Mouse (Mus musculus): ENCODE results near the gene Sgce.
"Not testable (repeated sequence)": the region's sequence is repeated elsewhere in the genome, so short reads cannot be mapped to it uniquely, and the experiment has no call there.

Gene Sgce

DNA sequence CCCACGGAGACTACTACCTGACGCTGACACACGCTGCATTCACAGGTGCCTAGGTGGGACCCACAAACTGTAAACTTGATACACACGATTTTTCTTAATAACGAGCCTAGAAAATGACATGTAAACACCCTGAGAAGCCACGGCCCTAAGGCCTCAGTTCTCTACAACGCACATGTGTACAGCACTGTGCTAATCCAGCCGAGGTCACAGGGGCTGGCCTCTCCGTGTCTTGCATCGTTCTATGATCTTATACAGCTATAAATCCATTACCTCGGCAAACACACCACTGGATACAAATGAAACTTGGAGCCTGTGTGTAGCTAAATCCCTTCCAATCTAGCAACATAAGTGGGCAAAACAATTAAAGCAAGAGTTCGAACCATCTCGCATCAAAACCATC is 24.3 kb downstream of the Sgce start:
- DNase-seq (ENCODE audit: low spot score) = no peak

- DNase-seq (ENCODE audit: low spot score) = no peak
Observed at GRCm38 (mm10) chr6:4722142-4722541, 24.9 kb downstream of the Sgce start.

DNA sequence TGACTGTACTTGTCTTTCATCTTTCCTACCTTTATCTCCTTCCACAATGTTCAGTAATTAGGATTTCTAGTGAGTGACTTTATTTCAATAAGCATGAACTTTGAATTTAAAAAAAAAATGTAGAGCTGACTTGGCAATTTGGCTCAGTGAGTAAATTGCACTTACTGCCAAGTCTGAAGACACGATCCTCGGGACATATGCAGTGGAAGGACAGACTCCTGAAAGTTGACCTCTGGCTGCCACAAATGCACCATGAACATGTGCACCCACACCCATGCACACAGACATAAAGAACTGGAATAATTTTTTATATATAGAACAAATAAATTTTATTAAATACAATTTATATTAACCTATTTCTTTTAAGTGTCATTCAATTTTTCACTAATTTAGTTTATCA is 29.7 kb downstream of the Sgce start:
- DNase-seq (ENCODE audit: low spot score) = no peak

- no peak for DNase-seq (ENCODE audit: low spot score)
Observed at GRCm38 (mm10) chr6:4716171-4716570, 30.8 kb downstream of the Sgce start.

DNA sequence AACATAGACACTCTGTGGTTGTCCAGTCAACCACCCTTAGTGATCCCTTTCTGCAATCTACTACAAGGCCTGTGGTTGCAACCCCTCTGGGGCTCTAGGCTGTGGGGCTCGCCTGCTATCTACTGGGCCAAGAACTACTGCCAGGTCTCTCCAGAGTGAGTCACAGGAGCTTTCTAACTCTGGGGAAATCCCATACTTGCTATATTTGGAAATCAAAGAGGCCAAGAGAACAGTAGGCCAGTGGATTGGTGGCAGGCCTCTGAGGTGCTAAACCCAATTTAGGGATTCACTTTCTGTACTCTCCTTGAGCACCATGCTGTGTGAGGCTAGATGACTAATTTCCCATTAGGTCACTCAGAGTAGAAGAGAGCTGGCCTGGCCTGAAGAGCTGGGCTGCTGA is 38.0 kb downstream of the Sgce start:
- DNase-seq (ENCODE audit: low spot score) = no peak

DNA sequence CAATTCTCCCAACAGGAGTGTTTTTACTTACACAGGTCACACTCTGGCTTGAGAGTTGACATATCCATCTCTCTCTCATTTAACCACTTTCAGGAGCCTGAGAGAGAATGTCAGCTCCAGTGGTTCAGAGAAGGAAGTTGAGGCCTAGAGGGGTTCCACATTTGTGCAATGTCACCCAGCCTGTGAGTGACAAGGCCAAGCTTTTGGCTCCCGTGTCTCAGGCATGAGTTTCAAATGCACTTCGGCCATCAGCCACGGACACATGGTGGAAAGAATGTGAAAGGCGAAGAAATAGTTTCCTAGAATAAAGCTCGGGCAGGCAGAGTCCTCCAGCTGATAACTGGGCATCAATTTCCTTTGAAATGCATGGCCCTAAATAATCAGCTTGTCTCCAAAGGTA is 40.6 kb downstream of the Sgce start:
- DNase-seq (ENCODE audit: low spot score) = no peak

GRCm38 (mm10) chr6:4703908-4704307 is 43.1 kb downstream of the Sgce start:
- DNase-seq (ENCODE audit: low spot score) = no peak

GRCm38 (mm10) chr6:4701641-4702040 is 45.4 kb downstream of the Sgce start:
- DNase-seq (ENCODE audit: low spot score) = no peak

- no peak for DNase-seq (ENCODE audit: low spot score)
Observed at GRCm38 (mm10) chr6:4695778-4696177, 51.2 kb downstream of the Sgce start.

GRCm38 (mm10) chr6:4694672-4695231 is 52.3 kb downstream of the Sgce start:
- DNase-seq (ENCODE audit: low spot score) = no peak

DNA sequence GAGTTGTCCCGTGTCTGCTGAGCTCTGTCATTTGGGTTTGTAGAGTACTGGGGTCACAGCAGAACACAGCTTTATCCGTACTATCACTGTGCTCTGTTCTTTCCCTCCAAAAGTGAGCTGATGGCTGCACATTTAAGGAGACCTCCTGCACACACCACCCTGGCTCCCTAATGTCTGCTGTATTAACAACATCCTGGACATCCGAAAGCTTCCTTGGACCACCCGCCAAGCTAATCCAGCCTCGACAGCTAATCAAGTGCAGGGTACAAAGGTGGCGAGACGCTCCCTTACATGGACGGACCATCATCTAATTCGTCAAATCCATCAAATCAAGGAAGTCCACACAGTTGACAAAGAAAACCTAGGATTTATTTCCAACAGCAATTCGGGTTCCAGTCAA is 53.5 kb downstream of the Sgce start:
- no peak for DNase-seq (ENCODE audit: low spot score)

DNA sequence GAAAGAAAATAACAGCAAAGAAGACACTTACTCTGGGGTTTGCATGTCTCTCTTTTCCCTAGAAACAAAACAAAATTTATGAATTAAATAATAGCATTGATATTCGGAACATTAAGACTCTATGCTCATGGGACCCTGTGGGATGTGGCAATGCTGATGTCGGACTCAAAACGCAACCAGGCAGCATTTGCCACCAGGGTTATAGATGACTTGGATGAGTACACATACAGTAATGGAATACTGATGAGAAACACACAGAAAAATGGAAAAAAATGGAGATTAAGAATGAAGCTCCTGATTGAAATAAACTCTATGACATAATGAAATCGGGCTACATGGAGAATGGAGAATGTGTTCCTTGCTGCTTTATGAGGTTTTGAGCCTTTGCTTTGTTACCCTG is 56.6 kb downstream of the Sgce start:
- DNase-seq (ENCODE audit: low spot score) = no peak

DNA sequence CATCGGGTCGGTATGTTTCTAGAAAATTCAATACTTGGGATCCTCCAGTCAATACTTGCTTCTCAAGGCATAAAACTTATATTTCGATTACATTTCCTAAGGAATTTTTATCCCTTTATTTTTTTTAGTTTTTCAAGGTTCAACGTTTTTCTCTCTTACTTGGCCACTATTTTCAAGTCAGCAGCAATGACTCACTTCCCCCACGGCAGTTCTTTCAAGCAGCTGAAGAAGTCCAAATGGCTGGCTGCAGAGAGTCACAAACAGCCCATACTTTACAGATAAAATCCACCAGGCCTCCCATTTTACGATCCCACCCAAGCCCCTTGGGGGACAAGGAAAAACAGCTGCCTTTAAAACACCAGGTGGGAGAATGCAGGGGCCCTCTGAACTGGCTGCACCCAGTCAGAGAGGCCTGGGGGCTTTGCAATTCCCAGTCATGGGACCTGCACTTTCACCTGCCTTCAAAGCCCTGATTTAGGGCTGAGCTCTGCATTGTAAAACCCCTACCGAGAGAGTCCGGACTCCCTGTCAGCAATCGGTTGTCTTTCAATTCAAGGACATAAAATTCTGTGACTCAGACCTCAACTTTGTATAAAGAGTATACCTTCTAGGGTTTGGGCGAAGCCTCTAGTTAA is 62.2 kb downstream of the Sgce start:
- DNase-seq (ENCODE audit: low spot score) = no peak

- no peak for DNase-seq (ENCODE audit: low spot score)
Observed at GRCm38 (mm10) chr6:4680576-4680975, 66.4 kb downstream of the Sgce start.

DNA sequence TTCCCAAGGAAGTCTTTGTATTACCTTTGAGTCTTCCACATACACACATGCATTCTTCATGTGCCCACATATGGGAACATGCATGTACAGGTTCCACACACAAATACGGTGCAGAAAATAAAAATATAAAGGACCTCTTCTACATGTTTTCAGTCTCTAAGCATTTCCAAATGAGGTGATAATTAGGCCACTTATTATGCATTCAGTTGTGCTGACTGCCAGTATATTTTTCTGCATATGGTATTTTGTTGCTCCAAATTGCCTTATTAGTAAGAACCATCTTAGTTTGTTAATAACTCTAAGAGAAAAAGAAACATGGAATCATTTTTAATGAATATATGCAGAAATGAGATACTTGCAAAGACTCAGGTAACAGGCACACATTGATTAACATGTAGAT is 67.0 kb downstream of the Sgce start:
- DNase-seq (ENCODE audit: low spot score) = no peak

GRCm38 (mm10) chr6:4677356-4677761 is 69.6 kb downstream of the Sgce start:
- DNase-seq (ENCODE audit: low spot score) = no peak

DNA sequence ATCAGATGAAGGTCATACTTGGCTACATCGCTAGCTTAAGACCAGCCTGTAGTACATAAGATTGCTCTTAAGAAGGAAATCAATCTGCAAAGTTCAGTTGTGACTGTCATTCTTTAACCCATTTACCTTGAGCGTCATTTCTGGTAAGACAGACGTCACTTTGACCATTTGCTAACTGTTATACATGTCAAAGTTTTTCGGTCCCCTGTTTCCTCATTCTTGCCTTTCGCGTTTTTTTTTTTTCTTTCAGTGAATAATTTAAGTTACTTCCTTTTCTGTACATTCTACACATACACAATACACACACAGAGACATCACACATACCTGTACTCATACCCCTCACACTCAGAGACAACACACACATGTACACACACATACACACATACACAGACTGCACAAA is 81.9 kb downstream of the Sgce start:
- no peak for DNase-seq (ENCODE audit: low spot score)

DNA sequence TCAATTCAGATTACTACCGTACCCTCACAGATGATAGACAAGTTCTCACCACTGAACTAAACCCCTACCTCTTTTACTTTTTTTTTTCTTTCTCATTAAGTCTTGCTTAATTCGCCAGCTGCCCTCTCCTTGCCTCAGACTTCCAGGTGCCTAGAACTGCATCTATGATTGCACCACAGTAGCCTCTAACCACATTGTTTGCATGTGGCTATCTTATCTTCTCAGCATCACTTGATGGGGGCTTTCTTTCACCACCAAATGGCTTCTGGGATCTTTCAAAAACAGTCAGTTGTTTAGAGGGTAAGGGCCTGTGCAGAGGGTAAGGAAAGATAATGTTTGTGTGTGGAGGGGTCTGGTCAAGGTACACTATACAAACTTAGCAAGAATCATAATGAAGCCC is 82.7 kb downstream of the Sgce start:
- no peak for DNase-seq (ENCODE audit: low spot score)

DNA sequence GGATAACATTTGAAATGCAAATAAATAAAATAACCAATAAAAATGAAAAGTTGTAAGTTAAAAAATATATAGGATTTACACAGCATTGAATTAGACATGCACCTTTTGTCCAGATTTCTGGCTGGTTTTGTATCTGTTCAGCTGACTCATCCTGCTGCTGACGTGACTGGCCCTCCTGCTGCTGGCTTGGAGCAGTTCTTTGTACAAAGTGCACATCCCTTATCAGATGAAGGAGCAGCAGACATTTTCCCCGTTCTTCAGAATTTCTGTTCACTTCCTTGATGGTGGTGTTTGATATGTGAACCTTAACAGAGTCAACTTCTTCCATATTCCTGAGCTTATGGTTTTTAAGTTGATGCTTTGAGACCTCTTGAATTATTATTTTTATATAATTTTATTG is 83.5 kb downstream of the Sgce start:
- DNase-seq (ENCODE audit: low spot score) = no peak

DNA sequence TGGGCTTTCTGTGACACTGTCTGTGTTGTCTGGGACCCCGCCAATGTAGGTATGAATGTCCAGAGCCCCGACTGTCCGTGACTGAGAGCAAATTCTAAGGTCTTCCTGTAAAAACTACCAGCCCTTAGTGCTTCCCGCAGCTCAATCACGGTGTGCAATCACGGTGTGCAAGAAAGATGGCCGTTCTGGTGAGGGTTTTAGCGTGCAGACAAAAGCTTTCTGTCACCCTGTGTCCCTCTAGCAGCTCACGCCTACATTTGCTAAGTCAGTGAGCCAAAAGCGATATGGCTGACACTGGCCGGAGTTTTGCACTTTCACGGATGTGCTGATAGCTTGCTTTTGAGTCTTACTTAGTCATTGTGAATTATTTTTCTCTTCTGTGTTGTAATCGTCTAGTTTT is 88.1 kb downstream of the Sgce start:
- DNase-seq (ENCODE audit: low spot score) = no peak

GRCm38 (mm10) chr6:4655924-4656323 is 91.1 kb downstream of the Sgce start:
- no peak for DNase-seq (ENCODE audit: low spot score)

GRCm38 (mm10) chr6:4655466-4655865 is 91.5 kb downstream of the Sgce start:
- DNase-seq (ENCODE audit: low spot score) = no peak

- DNase-seq (ENCODE audit: low spot score) = not testable (repeated sequence)
Observed at GRCm38 (mm10) chr6:4653741-4654140, 93.3 kb downstream of the Sgce start.

- DNase-seq (ENCODE audit: low spot score) = no peak
Observed at GRCm38 (mm10) chr6:4652596-4653134, 94.3 kb downstream of the Sgce start.
